Comparison of ENCODE assay signal across 10 mouse cellular contexts in the genomic region with DNA sequence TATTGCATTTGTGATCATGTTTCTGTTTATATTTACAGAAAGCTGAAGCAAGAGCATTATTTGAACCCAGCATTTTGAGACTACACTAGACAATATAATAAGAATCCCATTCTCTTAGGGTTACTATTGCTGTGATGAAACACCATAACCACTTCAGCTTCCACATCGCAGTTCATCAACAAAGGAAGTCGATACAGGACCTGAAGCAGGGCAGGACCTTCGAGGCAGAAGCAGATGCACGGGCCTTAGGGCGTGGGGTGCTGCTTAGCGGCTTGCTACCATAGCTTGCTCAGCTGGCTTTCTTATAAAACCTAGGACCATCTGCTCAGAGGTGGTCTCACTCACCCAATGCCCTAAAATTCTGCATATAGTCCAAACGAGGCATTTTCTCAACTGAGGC.
A peak's percentile ranks its signal among the peaks of the same experiment; 100 is the strongest.
DNase-seq lines count a peak whose midpoint lies in the region; ATAC-seq and TF ChIP-seq lines count a peak whose summit lies in the region.
"Had no signal": no experiment of that assay in that cellular context is flagged by ENCODE, and none has a peak within 500 bp of the region (broad histone marks: within the 10 kb centered on the region; RNA-seq: fewer than 3 reads in every experiment).

No protein-coding gene starts in this region.

- H3K4me2 ChIP-seq in lung, embryonic 14.5 days = no peak overlapping the region
- H3K4me2 ChIP-seq: forebrain, embryonic 15.5 days; midbrain, embryonic 12.5 days had no signal

- peak; percentile 14; the same call in 1 of the 2 replicates for ATAC-seq in lung, embryonic 14.5 days (ENCODE audit: insufficient read depth)
- ATAC-seq: forebrain, embryonic 15.5 days had no signal

- no peaks in the 10 kb centered on the region for H3K36me3 ChIP-seq in lung, embryonic 14.5 days (ENCODE audit: insufficient read depth)
- no peaks in the 10 kb centered on the region for H3K36me3 ChIP-seq in megakaryocyte, embryonic 14.5 days (replicated peaks; ENCODE audit: low read length)
- H3K36me3 ChIP-seq: forebrain, embryonic 15.5 days; midbrain, embryonic 12.5 days had no signal

- H3K9me3 ChIP-seq in lung, embryonic 14.5 days (ENCODE audit: low read depth, low read length) = no peaks in the 10 kb centered on the region
- H3K9me3 ChIP-seq in megakaryocyte, embryonic 14.5 days = no peaks in the 10 kb centered on the region
- H3K9me3 ChIP-seq: forebrain, embryonic 15.5 days; midbrain, embryonic 12.5 days had no signal

- H3K27ac ChIP-seq in gastrocnemius, adult 2 months = peak overlapping the region; percentile 83
- H3K27ac ChIP-seq in lung, embryonic 14.5 days (ENCODE audit: low read depth) = no peak overlapping the region
- peak overlapping the region; percentile 95 for H3K27ac ChIP-seq in bone marrow macrophage, adult 2 months (ENCODE audit: insufficient read depth, low read depth, low read length)
- H3K27ac ChIP-seq: forebrain, embryonic 15.5 days; midbrain, embryonic 12.5 days had no signal

- no peak for TF ChIP-seq CTCF in gastrocnemius, adult 2 months (IDR thresholded peaks at IDR 0.05)
- no peak for TF ChIP-seq CTCF in lung, embryonic 14.5 days (IDR thresholded peaks at IDR 0.05; ENCODE audit: low read depth)
- TF ChIP-seq CTCF in bone marrow macrophage, adult 2 months (IDR thresholded peaks at IDR 0.05; ENCODE audit: low read depth, low read length) = no peak

- no peak for TF ChIP-seq POLR2A in bone marrow macrophage, adult 2 months (IDR thresholded peaks at IDR 0.05; ENCODE audit: borderline replicate concordance, low read depth, low read length)

- H3K4me1 ChIP-seq in lung, embryonic 14.5 days (ENCODE audit: insufficient read depth) = peaks cover 8% of the 10 kb centered on the region; the same call in 1 of the 2 replicates
- peaks cover 18% of the 10 kb centered on the region for H3K4me1 ChIP-seq in bone marrow macrophage, adult 2 months (ENCODE audit: control insufficient read depth, insufficient read depth, low read length)
- H3K4me1 ChIP-seq in megakaryocyte, embryonic 14.5 days = peaks cover 30% of the 10 kb centered on the region
- H3K4me1 ChIP-seq: forebrain, embryonic 15.5 days had no signal

- 50% methylated on average over 7 of the region's 7 CpGs for WGBS in lung, embryonic 14.5 days

- no peaks in the 10 kb centered on the region for H3K27me3 ChIP-seq in lung, embryonic 14.5 days (ENCODE audit: insufficient read depth, low read length)
- no peaks in the 10 kb centered on the region for H3K27me3 ChIP-seq in megakaryocyte, embryonic 14.5 days (replicated peaks)
- H3K27me3 ChIP-seq: forebrain, embryonic 15.5 days; midbrain, embryonic 12.5 days had no signal

- intact Hi-C loops in gastrocnemius, adult 2 months (cut with DNase I) = no loop called here
- intact Hi-C loops in gastrocnemius, postnatal 14 days (cut with DNase I; ENCODE audit: low total_unique reads) = no loop called here

- peak overlapping the region; percentile 55 for H3K4me3 ChIP-seq in gastrocnemius, adult 2 months
- H3K4me3 ChIP-seq in lung, embryonic 14.5 days (ENCODE audit: low read depth, low read length) = no peak overlapping the region
- peak overlapping the region; percentile 48 for H3K4me3 ChIP-seq in bone marrow macrophage, adult 2 months (ENCODE audit: insufficient read depth, low read length)
- H3K4me3 ChIP-seq in megakaryocyte, embryonic 14.5 days (replicated peaks) = peak overlapping the region; percentile 74
- H3K4me3 ChIP-seq: forebrain, embryonic 15.5 days; midbrain, embryonic 12.5 days had no signal

- DNase-seq in gastrocnemius, adult 2 months = no peak
- no peak for DNase-seq in gastrocnemius, postnatal 14 days
- DNase-seq in lung, embryonic 14.5 days = no peak
- DNase-seq in lung, postnatal 25 days (ENCODE audit: low spot score) = no peak
- no peak for DNase-seq in testis, postnatal 14 days (ENCODE audit: low spot score)
- DNase-seq in adrenal gland, postnatal 4 days (ENCODE audit: low spot score in 2 of 2) = no peak

- H3K9ac ChIP-seq in lung, embryonic 14.5 days = no peak overlapping the region
- H3K9ac ChIP-seq: forebrain, embryonic 15.5 days; midbrain, embryonic 12.5 days had no signal
